Mouse (Mus musculus) forebrain, embryonic 13.5 days (tissue): ENCODE measurements at regions not wholly inside any gene's neighbourhood (a gene's known extent, or its start where the extent isn't known, plus 50 kb on each side); places are given as distances from the start of the nearest gene placed in this dataset.

ENCODE experiments used
- ATAC-seq: fragments of 200-750 bp; cut with Nextera tagmentation; 2 replicates; pipeline ENCODE4 v1.8.0; 2017
- H3K27ac ChIP-seq: fragments of 300-500 bp; sonication (generic); 2 replicates; pipeline ENCODE4 v1.5.1; 2015; ENCODE audit warnings: inconsistent platforms, mild to moderate bottlenecking, moderate library complexity
- H3K27me3 ChIP-seq: fragments of 300-500 bp; sonication (generic); 2 replicates; pipeline ENCODE4 v1.6.1; 2015; ENCODE audit warnings: mild to moderate bottlenecking, inconsistent platforms
- H3K36me3 ChIP-seq: fragments of 300-500 bp; sonication (generic); 2 replicates; pipeline ENCODE4 v1.6.1; 2015; ENCODE audit warnings: mild to moderate bottlenecking, inconsistent platforms; ENCODE audit not compliant: poor library complexity, severe bottlenecking
- H3K4me1 ChIP-seq: fragments of 300-500 bp; sonication (generic); 2 replicates; pipeline ENCODE4 v1.6.1; 2015; ENCODE audit warnings: inconsistent platforms
- H3K4me2 ChIP-seq: fragments of 300-500 bp; sonication (generic); 2 replicates; pipeline ENCODE4 v1.6.1; 2015; ENCODE audit warnings: inconsistent platforms, mild to moderate bottlenecking, moderate library complexity
- H3K4me3 ChIP-seq: fragments of 300-500 bp; sonication (generic); 2 replicates; pipeline ENCODE4 v1.5.1; 2015; ENCODE audit warnings: mild to moderate bottlenecking, inconsistent platforms
- H3K9ac ChIP-seq: fragments of 300-500 bp; sonication (generic); 2 replicates; pipeline ENCODE4 v1.6.1; 2015; ENCODE audit warnings: mild to moderate bottlenecking, inconsistent platforms
- H3K9me3 ChIP-seq: fragments of 300-500 bp; sonication (generic); replicated peaks from 2 replicates; pipeline ENCODE4 v1.6.1; 2016; ENCODE audit warnings: inconsistent platforms
- WGBS: fragments of 180-500 bp; shearing (Covaris S2); methylation state at CpG from one replicate; pipeline ENCODE4 v1.1.7; 2015; 5-methylcytosine and 5-hydroxymethylcytosine counted together

DNA sequence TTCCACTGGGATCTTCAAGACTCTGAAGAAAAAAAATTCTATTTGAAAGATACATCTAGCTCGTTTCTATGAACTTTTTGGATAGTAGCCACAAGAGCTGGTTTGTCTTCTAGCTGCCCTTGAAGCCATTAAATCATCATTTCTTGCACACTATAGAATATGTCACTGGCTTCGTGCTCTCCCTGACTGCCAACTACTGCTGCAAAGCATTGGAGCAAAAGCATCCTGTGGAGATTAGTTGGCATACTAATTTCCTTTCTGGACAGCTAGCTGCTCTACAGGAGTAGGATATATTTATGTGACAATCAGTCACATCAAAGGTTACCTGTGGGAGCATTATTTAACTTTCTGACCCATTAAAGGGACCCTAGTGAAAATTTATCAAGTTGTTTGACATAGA lies 243.1 kb downstream of the Pdgfc start:
- Histone ChIP-seq H3K4me3 (no peak overlapping the region), H3K27me3 (no peaks in the 10 kb centered on the region), H3K9ac (no peak overlapping the region), H3K36me3 (no peaks in the 10 kb centered on the region), H3K4me2 (no peak overlapping the region), H3K27ac (no peak overlapping the region), H3K4me1 (no peaks in the 10 kb centered on the region), H3K9me3 (no peaks in the 10 kb centered on the region)
- WGBS, result 77% methylated on average over 2 of the region's 2 CpGs
- ATAC-seq, result no peak

DNA sequence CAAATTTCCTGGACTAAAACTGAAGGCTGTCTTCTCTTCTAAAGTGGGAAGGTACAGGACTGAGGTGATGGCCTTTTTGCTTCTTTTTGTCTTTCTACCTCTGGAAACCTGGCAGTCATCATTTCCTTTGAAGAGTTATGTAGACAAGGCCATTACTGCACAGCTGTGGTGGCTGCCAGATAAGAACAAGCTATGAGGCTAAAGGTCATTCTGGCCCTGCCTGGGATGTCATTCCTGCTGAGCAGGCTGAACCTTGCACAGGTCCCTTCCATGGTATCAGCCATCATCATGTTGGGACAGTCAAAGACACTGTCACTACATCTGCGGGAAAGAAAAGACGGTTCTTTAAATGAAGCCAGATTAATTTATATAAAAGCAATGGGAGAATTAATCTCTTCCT lies 253.5 kb downstream of the Pdgfc start:
- Histone ChIP-seq H3K27me3 (no peaks in the 10 kb centered on the region), H3K9ac (no peak overlapping the region), H3K4me2 (no peak overlapping the region), H3K9me3 (no peaks in the 10 kb centered on the region), H3K4me3 (no peak overlapping the region), H3K27ac (no peak overlapping the region), H3K4me1 (no peaks in the 10 kb centered on the region), H3K36me3 (no peaks in the 10 kb centered on the region)
- ATAC-seq, result no peak
- WGBS, result 92% methylated on average over 2 of the region's 2 CpGs

DNA sequence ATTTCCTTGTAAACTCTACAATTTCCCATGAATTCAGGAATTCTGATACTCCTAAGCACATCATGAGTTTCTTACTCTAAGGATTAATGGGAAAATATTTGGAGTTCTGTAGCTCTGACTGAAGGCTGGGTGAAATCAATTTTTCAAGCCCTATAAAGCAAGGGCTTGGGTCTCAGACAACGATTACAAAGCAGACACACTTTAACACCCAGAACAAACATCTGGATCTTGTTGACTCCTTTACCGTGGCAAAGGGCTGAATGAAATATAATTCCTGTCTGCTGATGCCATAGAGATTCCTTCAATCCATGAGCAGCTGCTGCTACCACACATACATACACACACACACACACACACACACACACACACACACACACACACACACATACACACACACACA lies 256.2 kb downstream of the Pdgfc start:
- ATAC-seq, result no peak
- no peaks in the 10 kb centered on the region for H3K4me1 ChIP-seq
- no peak overlapping the region for H3K4me2 ChIP-seq
- no peaks in the 10 kb centered on the region for H3K36me3 ChIP-seq
- H3K27ac ChIP-seq, result no peak overlapping the region
- no peak overlapping the region for H3K9ac ChIP-seq
- 67% methylated on average over 2 of the region's 2 CpGs for WGBS
- H3K27me3 ChIP-seq, result no peaks in the 10 kb centered on the region
- H3K4me3 ChIP-seq, result no peak overlapping the region
- no peaks in the 10 kb centered on the region for H3K9me3 ChIP-seq

DNA sequence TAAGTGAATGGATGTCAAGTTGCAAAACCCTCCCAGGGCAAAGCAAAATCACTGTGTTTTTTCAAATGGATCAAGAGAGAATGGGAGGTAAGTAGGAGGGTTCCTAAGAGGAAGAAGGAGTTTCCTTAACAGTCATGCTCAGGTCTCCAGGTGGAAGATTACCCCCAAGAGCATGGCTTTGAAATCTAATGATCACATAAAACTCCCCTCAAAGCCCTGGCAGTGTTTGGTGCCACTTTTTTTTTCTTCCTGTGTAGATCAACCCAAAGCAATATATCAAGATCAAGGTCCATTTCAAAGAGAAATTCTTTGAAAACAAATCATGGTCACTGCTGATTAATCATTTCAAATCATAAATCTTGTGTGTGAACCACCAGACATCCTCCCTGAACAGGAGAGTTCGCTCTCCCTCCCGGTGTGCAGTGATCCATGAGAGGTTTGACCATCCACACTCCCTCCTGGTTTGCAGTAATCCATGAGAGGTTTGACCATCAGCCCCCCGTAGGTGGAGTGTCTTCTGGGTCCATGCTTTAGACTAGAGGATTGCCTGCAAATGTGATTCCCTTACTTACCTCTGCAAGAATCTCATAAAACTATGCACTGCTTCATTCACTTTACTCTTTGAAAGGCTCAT lies 257.1 kb downstream of the Pdgfc start:
- Histone ChIP-seq H3K36me3 (no peaks in the 10 kb centered on the region), H3K27ac (no peak overlapping the region), H3K9ac (no peak overlapping the region), H3K4me3 (no peak overlapping the region), H3K9me3 (no peaks in the 10 kb centered on the region), H3K27me3 (no peaks in the 10 kb centered on the region), H3K4me2 (no peak overlapping the region), H3K4me1 (no peaks in the 10 kb centered on the region)
- no peak for ATAC-seq
- 84% methylated on average over 3 of the region's 3 CpGs for WGBS

DNA sequence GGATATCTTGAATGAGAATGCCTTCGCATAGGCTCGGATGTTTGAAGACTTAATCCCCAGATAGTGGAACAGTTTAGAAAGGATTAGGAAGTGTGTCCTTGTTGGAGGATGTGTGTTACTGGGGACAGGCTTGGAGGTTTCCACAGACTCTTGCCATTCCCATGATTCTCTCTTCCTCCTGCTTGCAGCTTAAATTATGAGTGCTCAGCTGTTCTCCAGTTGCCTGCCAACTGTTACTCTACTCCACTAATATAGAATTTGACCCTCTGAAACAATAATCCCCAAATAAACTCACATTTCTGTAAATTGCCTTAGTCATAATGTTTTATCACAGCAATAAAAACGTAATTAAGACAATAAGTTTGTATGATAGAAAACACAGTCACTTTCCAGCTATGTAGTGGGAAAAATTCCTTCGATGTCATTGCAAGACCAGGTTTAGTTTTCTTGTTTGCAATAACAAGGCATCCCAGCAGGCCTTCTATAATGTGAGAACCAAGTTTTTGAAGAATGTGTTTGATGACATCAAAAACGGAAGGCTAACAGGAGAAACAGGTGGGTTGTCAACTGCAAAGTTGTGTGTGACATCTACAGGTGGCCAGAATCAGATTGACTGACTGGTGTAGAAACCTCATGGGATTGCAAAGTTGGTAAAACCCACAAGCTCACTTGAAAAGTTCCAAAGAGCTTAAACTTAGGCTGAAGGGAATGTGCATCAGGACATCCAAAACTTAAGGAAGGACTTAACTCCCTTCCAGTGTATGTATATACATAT lies 268.0 kb downstream of the Pdgfc start:
- H3K9ac ChIP-seq, result no peak overlapping the region
- no peak for ATAC-seq
- no peaks in the 10 kb centered on the region for H3K9me3 ChIP-seq
- no peak overlapping the region for H3K4me2 ChIP-seq
- peaks cover 10% of the 10 kb centered on the region; the same call in 1 of the 2 replicates for H3K4me1 ChIP-seq
- no peaks in the 10 kb centered on the region for H3K27me3 ChIP-seq
- H3K36me3 ChIP-seq, result no peaks in the 10 kb centered on the region
- no peak overlapping the region for H3K27ac ChIP-seq
- no peak overlapping the region for H3K4me3 ChIP-seq
- WGBS, result 80% methylated on average over 5 of the region's 5 CpGs

DNA sequence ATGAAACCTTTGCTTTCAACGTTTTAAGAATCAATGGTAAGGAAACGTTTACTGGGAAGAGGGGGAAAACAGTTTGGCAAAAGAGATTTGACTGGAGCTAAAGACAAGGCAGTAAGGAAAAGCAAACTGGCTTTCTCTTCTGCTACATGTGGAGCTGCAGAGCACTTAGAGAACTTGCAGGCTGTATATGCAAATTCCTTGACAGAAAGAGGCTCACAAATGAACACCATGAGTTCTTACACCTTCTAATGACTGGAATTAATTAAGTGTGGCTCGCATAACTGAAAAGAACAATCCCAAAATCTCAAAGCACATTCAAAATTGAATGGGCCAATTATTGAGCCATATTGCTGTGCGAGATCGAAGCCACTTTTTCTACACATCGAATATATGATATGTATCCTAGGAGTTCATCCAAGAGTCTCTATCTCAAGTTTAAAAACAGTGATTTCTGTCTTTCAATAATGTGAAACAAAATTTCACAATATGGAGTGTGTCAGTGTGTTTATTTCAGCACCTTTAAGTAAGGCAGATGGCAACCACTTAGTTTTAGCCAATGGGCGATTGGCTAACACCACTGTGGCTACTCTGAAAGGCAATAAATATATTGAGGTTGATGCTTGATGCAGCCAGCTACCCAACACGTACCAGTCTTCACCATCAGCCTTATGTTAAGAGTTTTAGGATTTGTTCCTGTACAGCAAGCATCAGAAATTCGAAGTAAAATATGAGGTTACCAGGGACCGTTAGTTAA lies 269.4 kb downstream of the Pdgfc start:
- ATAC-seq, result peak; percentile 53; the same call in 1 of the 2 replicates
- no peak overlapping the region for H3K4me3 ChIP-seq
- no peaks in the 10 kb centered on the region for H3K9me3 ChIP-seq
- no peak overlapping the region for H3K27ac ChIP-seq
- H3K4me1 ChIP-seq, result peaks cover 10% of the 10 kb centered on the region; the same call in 1 of the 2 replicates
- H3K4me2 ChIP-seq, result no peak overlapping the region
- H3K36me3 ChIP-seq, result no peaks in the 10 kb centered on the region
- WGBS, result 61% methylated on average over 10 of the region's 10 CpGs
- no peak overlapping the region for H3K9ac ChIP-seq
- no peaks in the 10 kb centered on the region for H3K27me3 ChIP-seq

DNA sequence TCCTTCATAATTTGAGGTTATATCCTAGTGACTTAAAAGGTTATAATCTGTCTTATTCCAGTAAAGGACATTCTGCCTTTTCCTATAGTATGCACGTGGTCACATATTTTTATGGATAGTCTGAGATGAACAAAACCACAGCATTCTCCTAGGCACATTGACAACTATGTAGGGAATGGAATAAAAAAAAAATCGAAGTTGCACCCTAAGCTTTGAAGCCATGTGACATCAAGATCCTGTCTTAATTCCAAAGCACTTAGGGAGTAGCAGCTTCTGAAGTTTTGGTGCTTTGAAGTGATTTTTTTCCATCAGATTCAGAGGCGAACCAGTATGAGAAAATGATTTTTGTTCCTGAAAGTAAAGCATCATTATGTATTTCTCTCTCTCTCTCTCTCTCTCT lies 290.6 kb downstream of the Pdgfc start:
- Histone ChIP-seq H3K4me1 (no peaks in the 10 kb centered on the region), H3K4me2 (no peak overlapping the region), H3K27ac (no peak overlapping the region), H3K9ac (no peak overlapping the region), H3K36me3 (no peaks in the 10 kb centered on the region), H3K27me3 (no peaks in the 10 kb centered on the region), H3K4me3 (no peak overlapping the region), H3K9me3 (no peaks in the 10 kb centered on the region)
- ATAC-seq, result no peak
- 72% methylated on average over 3 of the region's 3 CpGs for WGBS

DNA sequence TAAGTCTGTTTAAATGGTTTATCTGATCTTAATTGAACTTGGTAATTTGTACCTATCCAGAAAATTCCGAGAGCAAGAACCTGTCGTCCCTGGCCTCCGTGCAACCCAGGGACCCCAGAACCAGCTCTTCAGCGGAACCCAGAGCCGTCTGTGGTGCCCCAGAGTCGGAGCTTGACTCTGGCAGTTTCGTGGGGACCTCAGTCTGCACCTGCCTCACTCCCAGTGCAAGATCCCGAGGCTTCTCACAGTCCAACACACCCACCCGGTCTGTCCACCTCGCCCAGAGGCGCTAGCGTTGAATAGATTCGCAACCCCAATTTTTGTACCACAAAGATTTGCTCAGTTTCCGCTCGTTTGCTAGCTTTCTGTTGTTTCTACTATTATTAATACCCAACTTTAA lies 315.5 kb downstream of the Pdgfc start:
- H3K27me3 ChIP-seq, result no peaks in the 10 kb centered on the region
- H3K36me3 ChIP-seq, result no peaks in the 10 kb centered on the region
- no peaks in the 10 kb centered on the region for H3K4me1 ChIP-seq
- ATAC-seq, result no peak
- WGBS, result 91% methylated on average over 15 of the region's 15 CpGs
- no peak overlapping the region for H3K4me2 ChIP-seq
- H3K9me3 ChIP-seq, result no peaks in the 10 kb centered on the region
- no peak overlapping the region for H3K4me3 ChIP-seq
- no peak overlapping the region for H3K9ac ChIP-seq
- no peak overlapping the region for H3K27ac ChIP-seq

DNA sequence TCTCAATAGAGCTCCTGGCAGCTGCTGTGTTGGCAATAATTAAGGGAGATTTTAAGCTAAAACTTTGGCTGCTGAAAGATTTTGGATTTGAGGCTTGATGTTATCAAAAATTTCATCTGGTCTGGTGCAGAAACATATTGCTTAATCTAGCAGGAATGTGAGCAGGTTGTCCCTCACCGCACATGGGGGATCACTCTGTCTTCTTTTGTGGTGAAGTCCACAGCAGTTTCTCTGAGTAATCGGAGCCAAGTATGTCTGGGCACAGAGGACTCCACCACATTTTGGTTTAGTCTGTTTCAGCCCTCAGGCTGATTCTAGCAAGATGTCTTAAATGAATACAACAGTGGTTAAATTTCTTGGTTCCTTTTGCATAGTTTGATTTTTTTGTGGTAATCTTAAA lies 331.7 kb downstream of the Pdgfc start:
- Histone ChIP-seq H3K9me3 (no peaks in the 10 kb centered on the region), H3K4me3 (no peak overlapping the region), H3K4me1 (no peaks in the 10 kb centered on the region), H3K9ac (no peak overlapping the region), H3K4me2 (no peak overlapping the region), H3K27ac (no peak overlapping the region), H3K27me3 (no peaks in the 10 kb centered on the region), H3K36me3 (no peaks in the 10 kb centered on the region)
- 91% methylated on average over 2 of the region's 2 CpGs for WGBS
- ATAC-seq, result no peak

DNA sequence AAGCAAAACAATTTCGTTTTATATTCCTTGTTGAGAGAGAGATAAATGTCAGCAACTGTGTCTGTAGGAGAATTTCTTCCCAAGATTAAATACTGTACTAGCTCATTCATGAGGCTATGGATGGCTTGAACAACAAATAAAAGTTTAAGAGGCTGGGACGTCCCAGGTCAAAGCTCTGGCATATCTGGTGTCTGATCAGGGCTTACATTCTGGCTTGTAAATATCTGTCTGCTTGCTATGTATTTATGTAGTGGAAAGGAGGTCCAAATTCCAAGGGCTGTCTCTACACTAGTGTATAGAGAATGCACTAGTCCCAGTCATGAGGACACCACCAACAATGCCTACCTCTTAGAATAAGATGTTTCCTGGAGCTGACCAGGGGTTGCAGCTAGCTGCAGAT lies 332.4 kb downstream of the Pdgfc start:
- Histone ChIP-seq H3K27ac (no peak overlapping the region), H3K4me1 (no peaks in the 10 kb centered on the region), H3K9me3 (no peaks in the 10 kb centered on the region), H3K27me3 (no peaks in the 10 kb centered on the region), H3K9ac (no peak overlapping the region), H3K4me2 (no peak overlapping the region), H3K36me3 (no peaks in the 10 kb centered on the region), H3K4me3 (no peak overlapping the region)
- WGBS, result 87% methylated on average over 2 of the region's 2 CpGs
- no peak for ATAC-seq

DNA sequence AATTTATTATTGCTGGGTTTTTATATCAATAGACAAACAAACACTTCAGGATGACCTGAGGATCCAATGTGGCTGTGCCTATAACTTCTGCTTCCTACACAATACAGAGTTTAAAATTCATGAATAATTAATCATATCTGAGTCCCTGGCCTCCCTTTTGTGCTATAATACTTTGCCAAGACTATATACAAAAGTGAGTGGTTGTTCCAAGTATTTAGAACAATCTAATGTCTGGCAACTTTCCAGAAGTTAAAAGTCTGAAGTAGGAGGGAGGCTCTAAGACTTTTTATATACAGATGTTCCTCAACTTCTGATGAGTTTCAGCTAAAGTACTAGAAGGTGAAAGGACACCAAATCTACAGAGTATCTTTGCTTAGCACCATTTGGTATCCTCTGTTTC lies 333.5 kb downstream of the Pdgfc start:
- Histone ChIP-seq H3K4me3 (no peak overlapping the region), H3K27ac (no peak overlapping the region), H3K9ac (no peak overlapping the region), H3K4me1 (no peaks in the 10 kb centered on the region), H3K9me3 (no peaks in the 10 kb centered on the region), H3K36me3 (no peaks in the 10 kb centered on the region), H3K27me3 (no peaks in the 10 kb centered on the region), H3K4me2 (no peak overlapping the region)
- no peak for ATAC-seq

DNA sequence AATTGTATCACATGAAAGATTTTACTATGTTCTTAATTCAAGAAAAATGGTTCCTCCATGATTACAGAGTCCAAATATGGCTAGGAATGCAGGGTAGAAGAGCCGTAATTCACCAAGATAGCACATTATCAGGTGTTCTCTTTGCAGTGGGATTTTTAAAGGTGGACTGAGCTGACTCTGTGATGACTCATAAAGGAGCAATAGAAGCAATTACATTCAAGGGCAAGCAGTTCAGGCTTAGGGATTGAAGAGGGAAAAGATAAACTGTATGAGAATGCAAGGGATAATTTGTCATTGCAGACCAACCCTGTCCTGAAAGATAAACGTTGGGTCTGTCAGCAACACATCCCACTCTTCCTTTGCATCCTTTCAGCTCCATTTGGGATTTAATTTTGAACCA lies 339.8 kb downstream of the Pdgfc start:
- 84% methylated on average over 2 of the region's 2 CpGs for WGBS
- Histone ChIP-seq H3K36me3 (no peaks in the 10 kb centered on the region), H3K9me3 (no peaks in the 10 kb centered on the region), H3K4me2 (no peak overlapping the region), H3K27ac (no peak overlapping the region), H3K4me1 (no peaks in the 10 kb centered on the region), H3K9ac (no peak overlapping the region), H3K4me3 (no peak overlapping the region), H3K27me3 (no peaks in the 10 kb centered on the region)
- ATAC-seq, result no peak
